Mouse (Mus musculus) hindbrain, postnatal 0 days (tissue): Measurements from ENCODE around the gene Lrrc38. TPM values are rescaled to one million over a fixed set of nuclear protein-coding genes. Genes with fewer than 3 reads are reported as not detected.
A peak's percentile ranks its signal among the peaks of the same experiment; 100 is the strongest.

Experiments
- ATAC-seq: fragments of 200-750 bp; cut with Nextera tagmentation; 2 replicates; pipeline ENCODE4 v1.8.0; 2017; ENCODE audit warnings: mild to moderate bottlenecking, moderate TSS enrichment, moderate library complexity
- DNase-seq: peaks from one replicate; pipeline ENCODE4 v3.0.0-alpha.2; 2015; ENCODE audit warnings: low spot score
- H3K27ac ChIP-seq: fragments of 300-500 bp; sonication (generic); 2 replicates; pipeline ENCODE4 v1.5.1; 2014; ENCODE audit warnings: mild to moderate bottlenecking
- H3K27me3 ChIP-seq: fragments of 300-500 bp; sonication (generic); 2 replicates; pipeline ENCODE4 v1.6.1; 2014; ENCODE audit warnings: low read length, mixed read lengths; ENCODE audit not compliant: insufficient read depth
- H3K36me3 ChIP-seq: fragments of 300-500 bp; sonication (generic); 2 replicates; pipeline ENCODE4 v1.6.1; 2014; ENCODE audit warnings: low read length, mixed read lengths; ENCODE audit not compliant: insufficient read depth
- H3K4me1 ChIP-seq: fragments of 300-500 bp; sonication (generic); 2 replicates; pipeline ENCODE4 v1.6.1; 2014; ENCODE audit warnings: antibody characterized with exemption, low read length, mixed read lengths; ENCODE audit not compliant: insufficient read depth
- H3K4me2 ChIP-seq: fragments of 300-500 bp; sonication (generic); 2 replicates; pipeline ENCODE4 v1.6.1; 2014; ENCODE audit warnings: low read depth, mild to moderate bottlenecking, low read length, moderate library complexity, mixed read lengths
- H3K4me3 ChIP-seq: fragments of 300-500 bp; sonication (generic); 2 replicates; pipeline ENCODE4 v1.5.1; 2014; ENCODE audit warnings: low read length
- H3K9ac ChIP-seq: fragments of 300-500 bp; sonication (generic); replicated peaks from 2 replicates; pipeline ENCODE4 v1.6.1; 2014; ENCODE audit warnings: mild to moderate bottlenecking, low read length, moderate library complexity, mixed read lengths
- H3K9me3 ChIP-seq: fragments of 300-500 bp; sonication (generic); 2 replicates; pipeline ENCODE4 v1.6.1; 2016; ENCODE audit warnings: low read length, mixed read lengths
- CTCF ChIP-seq: IDR thresholded peaks from 2 replicates; pipeline ENCODE4 v1.5.1; 2016; ENCODE audit warnings: antibody characterized with exemption, control low read depth, low read depth
- WGBS: fragments of 180-500 bp; shearing (Covaris S2); extraction: QIAGEN DNeasy Blood & Tissue Kit; methylation state at CpG from one replicate; pipeline ENCODE4 v1.1.7; 2014; 5-methylcytosine and 5-hydroxymethylcytosine counted together
- polyA plus RNA-seq: library from polyadenylated mRNA; unstranded; fragments of >200 nt; fragmentation: Nextera tagmentation; extraction: Ambion mirVana; gene quantifications from 2 replicates; pipeline ENCODE4 v1.2.1, GENCODE M21; 2015
- total RNA-seq: library from RNA; depleted of rRNA; stranded (reverse); fragments of >200 nt; gene quantifications from 2 replicates; pipeline ENCODE4 v1.2.3, GENCODE M21; 2014; rRNA removed

Gene Lrrc38
- total and polyA plus RNA-seq, 2 experiments from 2014 or later = 0.63 to 0.84 TPM

- 0 out of 2 replicates have a peak, but pooled peaks have one; percentile 16 for ATAC-seq
- Histone ChIP-seq H3K9ac (peak overlapping the region; percentile 38), H3K4me2 (peak overlapping the region; percentile 65), H3K27ac (peak overlapping the region; percentile 89), H3K4me3 (peak overlapping the region; percentile 46), H3K36me3 (peaks cover 3% of the 10 kb centered on the region), H3K27me3 (no peaks in the 10 kb centered on the region), H3K9me3 (no peaks in the 10 kb centered on the region), H3K4me1 (no peaks in the 10 kb centered on the region)
- 65% methylated on average over 5 of the region's 5 CpGs for WGBS
- TF ChIP-seq CTCF = no peak
- peak; percentile 2 for DNase-seq
These were observed 62.1 kb downstream of the Lrrc38 start for GRCm38 (mm10) chr4:143411566-143412218.

GRCm38 (mm10) chr4:143412219-143413092 lies 62.9 kb downstream of the Lrrc38 start, which contains the start of gene Pramef8:
Gene Pramef8 (plus strand): TSS chr4:143412426.
- no peak for TF ChIP-seq CTCF
- DNase-seq (peak; percentile 97), ATAC-seq (peak; percentile 97)
- Histone ChIP-seq H3K4me2 (peak within 1 kb of the TSS; percentile 65), H3K9ac (peak within 1 kb of the TSS; percentile 38), H3K9me3 (no peaks in the 10 kb centered on the region), H3K4me3 (peak within 1 kb of the TSS; percentile 46), H3K4me1 (no peaks in the 10 kb centered on the region), H3K27ac (peak within 1 kb of the TSS; percentile 89), H3K27me3 (no peaks in the 10 kb centered on the region), H3K36me3 (peaks cover 11% of the 10 kb centered on the region)
- 1% methylated on average over 50 of the region's 50 CpGs for WGBS

GRCm38 (mm10) chr4:143413621-143414020 lies 64.1 kb downstream of the Lrrc38 start:
- Histone ChIP-seq H3K9me3 (no peaks in the 10 kb centered on the region), H3K4me1 (no peaks in the 10 kb centered on the region), H3K36me3 (peaks cover 23% of the 10 kb centered on the region), H3K4me2 (peak overlapping the region; percentile 65; the same call in 1 of the 2 replicates), H3K27ac (no peak overlapping the region), H3K9ac (no peak overlapping the region), H3K27me3 (no peaks in the 10 kb centered on the region), H3K4me3 (no peak overlapping the region)
- no peak for TF ChIP-seq CTCF
- WGBS = 93% methylated on average over 1 of the region's 1 CpGs
- DNase-seq (no peak), ATAC-seq (no peak)

- H3K27ac ChIP-seq = no peak overlapping the region
- no peak for TF ChIP-seq CTCF
- ATAC-seq (no peak), DNase-seq (no peak)
- no peak overlapping the region for H3K4me3 ChIP-seq
- WGBS = 97% methylated on average over 3 of the region's 3 CpGs
- H3K9ac ChIP-seq = no peak overlapping the region
- H3K27me3 ChIP-seq = no peaks in the 10 kb centered on the region
- no peak overlapping the region for H3K4me2 ChIP-seq
- peaks cover 28% of the 10 kb centered on the region for H3K36me3 ChIP-seq
- H3K9me3 ChIP-seq = no peaks in the 10 kb centered on the region
- H3K4me1 ChIP-seq = no peaks in the 10 kb centered on the region
These were observed 64.6 kb downstream of the Lrrc38 start for GRCm38 (mm10) chr4:143414121-143414520.

Other genes with a start within 250 kb of the Lrrc38 start
- gene Prdm2, start 136.8 kb upstream of the Lrrc38 start, total RNA-seq = 16.6 and 23.8 TPM in 2 replicates
- gene Prdm2, start 136.8 kb upstream of the Lrrc38 start, polyA plus RNA-seq = 10.3 and 11.0 TPM in 2 replicates
- gene Pdpn, start 50.2 kb upstream of the Lrrc38 start, total RNA-seq = 31.8 and 56.8 TPM in 2 replicates
- 45.5 and 51.4 TPM in 2 replicates for gene Pdpn, start 50.2 kb upstream of the Lrrc38 start, polyA plus RNA-seq
- not detected in 2 replicates for gene Pramel1, start 44.7 kb downstream of the Lrrc38 start, total RNA-seq
- gene Pramel1, start 44.7 kb downstream of the Lrrc38 start, polyA plus RNA-seq = not detected in 2 replicates
- gene Pramef8, start 62.7 kb downstream of the Lrrc38 start, total RNA-seq = 26.1 and 48.5 TPM in 2 replicates
- gene Pramef8, start 62.7 kb downstream of the Lrrc38 start, polyA plus RNA-seq = 16.0 and 18.3 TPM in 2 replicates
- not detected in 2 replicates for gene Oog4, start 100.6 kb downstream of the Lrrc38 start, total RNA-seq
- not detected in 2 replicates for gene Oog4, start 100.6 kb downstream of the Lrrc38 start, polyA plus RNA-seq
- not detected in 2 replicates for gene Gm13043, start 161.6 kb downstream of the Lrrc38 start, total RNA-seq
- gene Gm13043, start 161.6 kb downstream of the Lrrc38 start, polyA plus RNA-seq = not detected in 2 replicates
- gene Gm13040, start 186.2 kb downstream of the Lrrc38 start, total RNA-seq = not detected in 2 replicates
- not detected in 2 replicates for gene Gm13040, start 186.2 kb downstream of the Lrrc38 start, polyA plus RNA-seq
- gene BC080695, start 201.9 kb downstream of the Lrrc38 start, total RNA-seq = not detected in 2 replicates
- not detected in 2 replicates for gene BC080695, start 201.9 kb downstream of the Lrrc38 start, polyA plus RNA-seq
- not detected in 2 replicates for gene Gm13057, start 202.0 kb downstream of the Lrrc38 start, total RNA-seq
- gene Gm13057, start 202.0 kb downstream of the Lrrc38 start, polyA plus RNA-seq = not detected in 2 replicates